Mouse (Mus musculus): ENCODE results near the gene Csrnp1. TPM values are rescaled to one million over a fixed set of nuclear protein-coding genes. Genes with fewer than 3 reads are reported as not detected.

The Csrnp1 gene
- polyA plus RNA-seq (2012; fragmentation: generic; extraction: Trizol): 9.2 TPM

GRCm38 (mm10) chr9:119984536-119985011, at the start of gene Csrnp1:
Gene Csrnp1, minus strand, starts transcription at chr9:119984658.
- TF ChIP-seq E2F4 (IDR thresholded peaks at IDR 0.05; ENCODE audit: insufficient read depth): no peak
- no peak for TF ChIP-seq MYOD1 (IDR thresholded peaks at IDR 0.05; ENCODE audit: control insufficient read depth in 1 of 3, insufficient read length in 2 of 3, low read depth in 2 of 3)
- TF ChIP-seq SRF (IDR thresholded peaks at IDR 0.05; ENCODE audit: control insufficient read depth, insufficient read length, low read depth): no peak
- TF ChIP-seq POLR2AphosphoS2 (IDR thresholded peaks at IDR 0.05; ENCODE audit: insufficient read length, low read depth): no peak
- no peak for TF ChIP-seq MYOG (IDR thresholded peaks at IDR 0.05; ENCODE audit: control insufficient read depth in 1 of 3, insufficient read depth in 1 of 3, insufficient read length in 2 of 3, low read depth in 2 of 3)
- no peak for TF ChIP-seq USF1 (IDR thresholded peaks at IDR 0.05; ENCODE audit: low read depth)
- no peak for TF ChIP-seq MAX (IDR thresholded peaks at IDR 0.05; ENCODE audit: low read depth)
- TF ChIP-seq TCF12 (IDR thresholded peaks at IDR 0.05; ENCODE audit: insufficient read depth, poor library complexity, severe bottlenecking): no peak
- no peak for TF ChIP-seq REST (IDR thresholded peaks at IDR 0.05; ENCODE audit: insufficient read depth, insufficient read length)
- no peak for TF ChIP-seq POLR2A (IDR thresholded peaks at IDR 0.05; ENCODE audit: insufficient read length, low read depth)
- TF ChIP-seq CEBPB (IDR thresholded peaks at IDR 0.05; ENCODE audit: insufficient read depth, poor library complexity, severe bottlenecking): no peak
- TF ChIP-seq TCF3 (IDR thresholded peaks at IDR 0.05; ENCODE audit: insufficient read length, low read depth): no peak
- Histone ChIP-seq H3K36me3 (ENCODE audit: control insufficient read depth, insufficient read depth) (no peaks in the 10 kb centered on the region), H3ac (ENCODE audit: control insufficient read depth, insufficient read length) (peak within 1 kb of the TSS; percentile 57), H3K4me3 (peak within 1 kb of the TSS; percentile 54), H3K79me2 (ENCODE audit: control insufficient read depth, insufficient read depth) (peaks cover 14% of the 10 kb centered on the region), H3K27me3 (ENCODE audit: control insufficient read depth, insufficient read depth, insufficient read length) (no peaks in the 10 kb centered on the region), H3K4me2 (ENCODE audit: low read depth) (peak within 1 kb of the TSS; percentile 100)

- Histone ChIP-seq H3ac (ENCODE audit: control insufficient read depth, insufficient read length) (no peak overlapping the region), H3K79me2 (ENCODE audit: control insufficient read depth, insufficient read depth) (no peaks in the 10 kb centered on the region), H3K36me3 (ENCODE audit: control insufficient read depth, insufficient read depth) (no peaks in the 10 kb centered on the region), H3K4me2 (ENCODE audit: low read depth) (no peak overlapping the region), H3K27me3 (ENCODE audit: control insufficient read depth, insufficient read depth, insufficient read length) (no peaks in the 10 kb centered on the region), H3K4me3 (no peak overlapping the region)
- TF ChIP-seq POLR2A (IDR thresholded peaks at IDR 0.05; ENCODE audit: insufficient read length, low read depth) (no peak), SRF (IDR thresholded peaks at IDR 0.05; ENCODE audit: control insufficient read depth, insufficient read length, low read depth) (no peak), POLR2AphosphoS2 (IDR thresholded peaks at IDR 0.05; ENCODE audit: insufficient read length, low read depth) (no peak), TCF3 (IDR thresholded peaks at IDR 0.05; ENCODE audit: insufficient read length, low read depth) (no peak)
Measured at GRCm38 (mm10) chr9:120032710-120033109, 48.3 kb upstream of the Csrnp1 start.

- Histone ChIP-seq H3K36me3 (ENCODE audit: control insufficient read depth, insufficient read depth) (no peaks in the 10 kb centered on the region), H3K4me3 (no peak overlapping the region), H3K79me2 (ENCODE audit: control insufficient read depth, insufficient read depth) (no peaks in the 10 kb centered on the region), H3ac (ENCODE audit: control insufficient read depth, insufficient read length) (no peak overlapping the region), H3K27me3 (ENCODE audit: control insufficient read depth, insufficient read depth, insufficient read length) (no peaks in the 10 kb centered on the region), H3K4me2 (ENCODE audit: low read depth) (no peak overlapping the region)
- TF ChIP-seq USF1 (IDR thresholded peaks at IDR 0.05; ENCODE audit: low read depth) (no peak), CEBPB (IDR thresholded peaks at IDR 0.05; ENCODE audit: insufficient read depth, poor library complexity, severe bottlenecking) (no peak), MYOD1 (IDR thresholded peaks at IDR 0.05; ENCODE audit: control insufficient read depth in 1 of 3, insufficient read length in 2 of 3, low read depth in 2 of 3) (no peak), REST (IDR thresholded peaks at IDR 0.05; ENCODE audit: insufficient read depth, insufficient read length) (no peak), E2F4 (IDR thresholded peaks at IDR 0.05; ENCODE audit: insufficient read depth) (no peak), SRF (IDR thresholded peaks at IDR 0.05; ENCODE audit: control insufficient read depth, insufficient read length, low read depth) (no peak), TCF12 (IDR thresholded peaks at IDR 0.05; ENCODE audit: insufficient read depth, poor library complexity, severe bottlenecking) (no peak), POLR2A (IDR thresholded peaks at IDR 0.05; ENCODE audit: insufficient read length, low read depth) (no peak), TCF3 (IDR thresholded peaks at IDR 0.05; ENCODE audit: insufficient read length, low read depth) (no peak)
Measured at GRCm38 (mm10) chr9:120030421-120030820, 46.0 kb upstream of the Csrnp1 start.

- no peaks in the 10 kb centered on the region for H3K27me3 ChIP-seq (ENCODE audit: control insufficient read depth, insufficient read depth, insufficient read length)
- H3K4me3 ChIP-seq: no peak overlapping the region
- no peaks in the 10 kb centered on the region for H3K36me3 ChIP-seq (ENCODE audit: control insufficient read depth, insufficient read depth)
- no peak overlapping the region for H3ac ChIP-seq (ENCODE audit: control insufficient read depth, insufficient read length)
- TF ChIP-seq SRF (IDR thresholded peaks at IDR 0.05; ENCODE audit: control insufficient read depth, insufficient read length, low read depth): no peak
- no peak for TF ChIP-seq MYOD1 (IDR thresholded peaks at IDR 0.05; ENCODE audit: control insufficient read depth in 1 of 3, insufficient read length in 2 of 3, low read depth in 2 of 3)
- TF ChIP-seq REST (IDR thresholded peaks at IDR 0.05; ENCODE audit: insufficient read depth, insufficient read length): no peak
- TF ChIP-seq POLR2A (IDR thresholded peaks at IDR 0.05; ENCODE audit: insufficient read length, low read depth): no peak
- no peak for TF ChIP-seq MYOG (IDR thresholded peaks at IDR 0.05; ENCODE audit: control insufficient read depth in 1 of 3, insufficient read depth in 1 of 3, insufficient read length in 2 of 3, low read depth in 2 of 3)
- TF ChIP-seq E2F4 (IDR thresholded peaks at IDR 0.05; ENCODE audit: insufficient read depth): no peak
- TF ChIP-seq USF1 (IDR thresholded peaks at IDR 0.05; ENCODE audit: low read depth): no peak
- no peak for TF ChIP-seq TCF3 (IDR thresholded peaks at IDR 0.05; ENCODE audit: insufficient read length, low read depth)
- TF ChIP-seq POLR2AphosphoS2 (IDR thresholded peaks at IDR 0.05; ENCODE audit: insufficient read length, low read depth): no peak
- no peak for TF ChIP-seq MAX (IDR thresholded peaks at IDR 0.05; ENCODE audit: low read depth)
- no peak for TF ChIP-seq TCF12 (IDR thresholded peaks at IDR 0.05; ENCODE audit: insufficient read depth, poor library complexity, severe bottlenecking)
- TF ChIP-seq CEBPB (IDR thresholded peaks at IDR 0.05; ENCODE audit: insufficient read depth, poor library complexity, severe bottlenecking): no peak
- no peak overlapping the region for H3K4me2 ChIP-seq (ENCODE audit: low read depth)
- no peaks in the 10 kb centered on the region for H3K79me2 ChIP-seq (ENCODE audit: control insufficient read depth, insufficient read depth)
Measured at GRCm38 (mm10) chr9:120029880-120030279, 45.4 kb upstream of the Csrnp1 start.
